Mouse (Mus musculus) lung, postnatal 10 days (tissue): ENCODE measurements around the gene Fancg.
A peak's percentile ranks its signal among the peaks of the same experiment; 100 is the strongest.
"Not testable (repeated sequence)": the region's sequence is repeated elsewhere in the genome, so short reads cannot be mapped to it uniquely, and the experiment has no call there.

ENCODE experiments used
- DNase-seq: peaks from one replicate; pipeline ENCODE4 v3.0.0; 2021

The Fancg gene

GRCm38 (mm10) chr4:42998022-42998421, 12.3 kb downstream of the Fancg start:
- DNase-seq: no peak

DNA sequence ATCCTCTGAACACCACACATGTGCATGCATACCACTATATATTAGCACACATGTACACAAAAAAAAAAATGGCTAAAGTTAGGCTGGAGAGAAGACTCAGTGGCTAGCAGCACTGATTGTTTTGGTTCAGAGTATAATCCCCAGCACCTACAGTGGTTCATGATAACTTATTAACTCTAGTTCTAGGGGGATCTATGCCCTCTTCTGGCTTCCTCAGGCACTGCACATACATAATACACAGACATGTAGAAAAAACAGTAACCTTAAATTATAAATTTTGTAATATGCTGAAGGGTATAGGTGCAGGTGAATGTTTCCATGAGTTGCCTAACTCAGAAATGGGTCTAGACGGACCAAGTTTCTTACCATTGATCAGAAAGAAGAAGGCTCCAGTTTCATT, 22.0 kb downstream of the Fancg start:
- no peak for DNase-seq

- DNase-seq: not testable (repeated sequence)
Measured at GRCm38 (mm10) chr4:42980467-42980866, 29.8 kb downstream of the Fancg start.

- no peak for DNase-seq
Measured at GRCm38 (mm10) chr4:42978062-42978461, 32.2 kb downstream of the Fancg start.

- no peak for DNase-seq
Measured at GRCm38 (mm10) chr4:42973868-42974267, 36.4 kb downstream of the Fancg start.

DNA sequence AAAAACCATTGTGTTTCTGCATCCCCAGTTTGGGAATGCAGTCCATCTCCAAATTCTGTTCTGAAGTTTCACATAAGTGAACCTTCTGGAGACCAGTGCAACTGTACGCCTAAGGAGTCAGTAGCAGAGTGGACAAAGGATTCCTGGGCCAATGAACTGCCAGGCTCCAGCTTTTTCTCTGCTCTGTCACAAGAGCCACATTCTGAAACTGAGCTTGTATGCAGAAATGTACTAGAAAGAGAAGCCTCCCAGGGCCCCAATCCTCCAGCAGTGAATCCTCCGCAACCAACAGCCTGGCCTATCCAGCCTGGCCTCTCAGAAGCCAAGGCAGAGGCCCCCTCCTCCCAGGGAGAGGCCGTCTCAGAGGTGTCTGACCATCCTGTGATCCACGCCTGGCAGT, 37.4 kb downstream of the Fancg start:
- no peak for DNase-seq

DNA sequence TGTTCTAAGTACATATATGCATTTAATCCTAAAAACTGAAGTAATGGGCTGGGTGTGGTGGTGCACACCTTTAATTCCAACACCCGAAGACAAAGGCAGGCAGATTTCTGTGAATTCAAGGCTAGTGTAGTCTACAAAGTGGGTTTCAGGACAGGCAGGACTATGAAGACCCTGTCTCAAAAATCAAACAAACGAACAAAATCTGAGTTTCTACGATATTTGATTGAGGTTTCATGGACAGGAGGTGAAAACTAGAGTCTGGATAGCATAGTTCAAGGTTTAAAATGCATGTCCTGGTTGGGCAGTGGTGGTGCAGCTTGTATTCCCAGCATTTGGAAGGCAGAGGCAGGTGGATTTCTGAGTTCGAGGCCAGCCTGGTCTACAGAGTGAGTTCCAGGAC, 41.0 kb downstream of the Fancg start, which contains the start of gene 1700022I11Rik:
Gene 1700022I11Rik, plus strand, starts transcription at position 301 of the 400 bp plus-strand sequence.
- DNase-seq: no peak

DNA sequence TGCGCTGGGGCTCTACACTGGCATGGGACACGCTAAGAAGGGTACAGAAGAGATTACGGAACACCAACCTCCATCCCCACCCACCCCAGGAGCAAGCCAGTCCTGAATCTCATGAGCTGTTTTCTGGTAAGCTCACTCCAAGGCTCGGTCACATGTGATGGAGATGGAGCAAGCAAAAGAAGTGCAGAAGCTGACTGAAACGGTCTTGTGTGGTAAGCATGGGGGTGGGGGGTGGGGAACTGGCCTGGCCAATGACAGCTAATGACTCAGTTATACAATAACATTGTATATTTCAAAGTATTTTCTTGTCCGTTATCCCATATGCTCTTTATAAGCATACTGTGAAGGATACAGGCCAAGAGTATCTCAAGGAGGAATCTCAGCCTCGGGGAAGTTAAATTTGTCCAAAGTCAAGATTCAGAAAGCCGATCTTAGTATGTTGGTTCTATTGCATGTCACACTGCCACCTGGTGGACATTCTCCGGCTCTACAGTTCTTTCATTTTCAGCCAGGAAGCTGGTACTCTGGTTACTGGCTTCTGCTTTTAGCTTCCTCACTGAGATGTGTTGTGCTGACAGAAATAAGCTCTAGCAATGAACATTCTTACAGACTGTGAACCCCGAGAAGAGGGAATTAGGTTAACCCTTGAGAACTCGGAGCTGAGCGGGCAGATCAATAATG, 45.1 kb downstream of the Fancg start:
- peak; percentile 51 for DNase-seq

DNA sequence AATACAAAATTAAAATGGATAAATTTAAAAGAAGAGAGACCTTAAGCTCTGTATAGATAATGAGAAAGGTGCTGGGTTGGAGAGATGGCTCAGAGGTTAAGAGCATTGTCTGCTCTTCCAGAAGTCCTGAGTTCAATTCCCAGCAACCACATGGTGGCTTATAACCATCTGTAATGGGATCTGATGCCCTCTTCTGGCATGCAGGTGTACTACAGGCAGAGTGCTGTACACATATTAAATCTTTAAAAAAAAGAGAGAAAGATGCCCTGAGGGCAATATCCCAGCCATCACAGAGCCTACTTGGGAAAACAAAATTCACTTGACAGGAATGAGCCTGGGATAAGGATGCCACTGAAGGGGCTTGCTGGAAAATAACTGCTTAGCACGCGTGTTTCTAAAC, 46.8 kb downstream of the Fancg start:
- DNase-seq: no peak

DNA sequence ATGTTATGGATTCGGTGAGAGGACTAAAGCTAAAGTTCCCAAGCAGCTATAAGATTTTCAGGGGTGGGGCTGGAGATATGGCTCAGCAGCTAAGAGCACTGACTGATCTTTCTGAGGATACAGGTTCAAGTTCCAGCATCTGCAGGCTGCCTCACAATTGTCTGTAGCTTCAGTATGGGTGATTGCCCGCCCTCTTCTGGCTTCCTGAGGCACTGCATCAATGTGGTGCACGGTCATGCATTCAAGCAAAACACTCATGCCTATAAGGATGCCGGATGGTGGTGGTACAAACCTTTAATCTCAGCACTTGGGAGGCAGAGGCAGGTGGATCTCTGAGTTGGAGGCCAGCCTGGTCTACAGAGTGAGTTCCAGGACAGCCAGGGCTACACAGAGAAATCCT, 48.7 kb downstream of the Fancg start:
- peak; percentile 74 for DNase-seq

DNA sequence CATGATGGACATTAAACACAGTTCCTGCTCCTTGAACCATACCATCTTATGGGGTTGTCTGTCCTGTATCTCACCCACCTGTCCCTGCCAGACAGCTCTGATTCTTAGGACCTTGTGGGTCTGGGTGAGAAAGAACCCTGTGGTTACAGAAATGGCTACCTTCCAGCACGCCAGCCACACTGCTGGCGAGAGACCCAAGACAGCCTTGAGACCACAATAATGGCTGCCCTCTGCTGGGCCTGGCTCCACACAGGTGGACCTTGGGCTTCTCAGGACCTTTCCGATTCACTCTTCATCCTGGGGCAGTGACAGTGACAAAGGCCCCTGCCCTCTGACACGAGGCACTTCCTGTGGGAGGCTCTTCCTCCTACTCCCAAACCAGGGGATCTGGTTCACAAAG, 50.9 kb downstream of the Fancg start:
- no peak for DNase-seq

DNA sequence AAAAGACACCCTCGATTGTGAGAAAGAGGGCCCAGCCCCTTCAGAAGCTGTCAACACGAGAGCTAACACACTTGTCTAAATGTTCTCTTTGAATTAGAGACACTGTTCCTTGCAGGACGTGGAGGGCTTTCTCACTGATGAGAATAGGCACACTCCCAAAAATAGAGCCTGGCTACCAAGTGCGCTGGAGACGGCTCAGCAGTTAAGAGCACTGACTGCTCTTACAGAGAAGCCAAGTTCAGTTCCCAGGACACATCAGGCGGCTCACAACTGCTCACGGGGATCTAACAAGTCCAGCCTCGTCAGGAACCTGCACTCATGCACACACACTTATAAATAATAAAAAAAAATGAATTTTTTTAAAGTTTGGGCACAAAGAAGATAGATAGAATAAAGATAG, 51.4 kb downstream of the Fancg start:
- no peak for DNase-seq

- no peak for DNase-seq
Measured at GRCm38 (mm10) chr4:42957979-42958378, 52.3 kb downstream of the Fancg start.

GRCm38 (mm10) chr4:42957306-42957705, 53.0 kb downstream of the Fancg start:
- DNase-seq: no peak

DNA sequence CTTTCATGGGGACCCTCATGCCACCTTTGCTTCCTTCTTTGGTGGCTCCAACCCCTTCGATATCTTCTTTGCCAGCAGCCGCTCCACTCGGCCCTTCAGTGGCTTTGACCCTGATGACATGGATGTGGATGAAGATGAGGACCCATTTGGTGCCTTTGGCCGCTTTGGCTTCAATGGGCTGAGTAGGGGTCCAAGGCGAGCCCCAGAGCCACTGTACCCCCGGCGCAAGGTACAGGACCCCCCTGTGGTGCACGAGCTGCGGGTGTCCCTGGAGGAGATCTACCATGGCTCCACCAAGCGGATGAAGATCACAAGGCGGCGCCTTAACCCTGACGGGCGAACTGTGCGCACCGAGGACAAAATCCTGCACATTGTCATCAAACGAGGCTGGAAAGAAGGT, 53.7 kb downstream of the Fancg start:
- no peak for DNase-seq

- no peak for DNase-seq
Measured at GRCm38 (mm10) chr4:42955200-42955599, 55.1 kb downstream of the Fancg start.

- peak; percentile 77 for DNase-seq
Measured at GRCm38 (mm10) chr4:42954297-42954696, 56.0 kb downstream of the Fancg start.

GRCm38 (mm10) chr4:42953435-42954094, 56.7 kb downstream of the Fancg start:
- DNase-seq: no peak

DNA sequence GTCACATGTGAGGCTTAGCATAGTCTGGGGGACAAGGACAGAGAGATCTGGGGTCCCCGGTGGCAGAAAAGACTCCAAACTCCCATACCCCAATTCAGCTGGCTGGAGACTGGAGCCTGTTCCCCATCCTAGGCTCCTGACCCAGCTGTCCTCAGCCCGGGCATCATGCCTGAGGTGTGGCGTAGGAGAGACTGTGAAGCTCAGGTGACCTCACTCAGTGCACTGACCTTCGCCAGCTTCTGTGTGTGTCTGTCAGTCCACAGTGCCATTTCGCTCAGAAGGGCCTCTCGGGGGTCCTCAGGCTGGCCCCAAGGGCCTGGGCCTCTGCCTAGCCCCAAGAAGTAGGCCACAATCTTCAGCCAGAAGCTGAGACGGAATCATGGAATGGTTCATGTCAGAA, 57.7 kb downstream of the Fancg start:
- no peak for DNase-seq
